Mouse (Mus musculus) naive thymus-derived CD4-positive, alpha-beta T cell, adult 2 months (primary cell): ENCODE results near the gene Fmo3.

ENCODE experiments used
- DNase-seq: peaks from one replicate; pipeline ENCODE4 v3.0.0-alpha.2; 2011; ENCODE audit warnings: low read depth

Gene Fmo3

GRCm38 (mm10) chr1:162984428-162984827, at the start of gene Fmo3:
Fmo3 (minus strand) TSS chr1:162984528.
- no peak for DNase-seq

DNA sequence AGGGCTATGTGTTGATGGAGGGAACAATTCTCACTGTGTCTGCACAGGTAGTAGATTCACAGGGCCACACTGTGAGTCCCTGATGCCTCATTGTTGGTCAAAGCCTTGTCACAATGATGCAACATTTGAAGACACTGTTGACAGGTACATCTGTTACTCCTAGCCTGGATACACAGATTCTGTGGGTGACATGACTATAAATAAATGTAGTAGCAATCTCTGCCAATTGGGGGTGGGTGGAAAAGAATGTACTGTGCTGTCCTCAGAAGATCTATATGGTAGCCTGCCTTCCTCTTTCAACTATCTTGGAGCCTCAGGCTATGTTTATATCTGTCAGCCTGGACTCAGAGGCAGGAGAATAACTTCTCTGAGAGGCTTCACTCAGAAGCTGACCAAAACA, 38.7 kb upstream of the Fmo3 start:
- DNase-seq: no peak

DNA sequence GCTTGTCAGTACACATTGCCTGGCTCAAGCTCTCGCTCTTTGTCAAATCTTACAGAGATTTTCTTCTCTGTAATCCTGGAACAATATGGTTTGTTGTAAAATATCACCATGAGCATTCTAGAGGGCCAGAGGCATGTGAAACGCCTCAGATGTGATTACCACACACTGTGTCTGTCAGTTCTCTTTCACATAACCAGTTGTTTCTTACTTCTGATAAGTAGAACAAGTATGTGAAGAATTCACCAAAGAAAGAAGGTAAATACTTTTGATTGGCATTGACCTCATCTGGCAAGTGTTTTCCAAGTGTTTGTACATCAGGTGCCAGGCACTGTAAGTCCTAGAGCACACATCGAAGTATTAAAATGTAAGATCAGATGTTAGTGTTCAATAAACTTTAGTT, 24.9 kb upstream of the Fmo3 start:
- no peak for DNase-seq

DNA sequence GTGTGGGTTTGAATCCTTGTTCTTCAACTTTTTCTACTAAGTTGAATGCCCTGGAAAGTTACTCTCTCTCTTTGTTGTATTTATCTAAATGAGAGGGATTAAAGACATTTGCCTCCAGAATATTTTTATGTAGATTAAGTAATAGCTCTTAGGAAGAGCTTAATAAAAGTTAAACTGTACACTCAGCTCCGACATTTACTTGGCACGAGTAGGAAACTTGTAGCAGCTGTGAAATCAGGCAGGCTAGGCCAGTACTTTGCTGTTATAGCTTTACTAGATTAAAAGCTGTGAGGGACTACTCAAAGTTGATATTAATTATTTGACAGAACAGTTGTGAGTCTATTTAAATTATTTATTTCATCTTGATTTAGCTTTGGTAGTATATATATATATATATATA, 19.2 kb upstream of the Fmo3 start:
- no peak for DNase-seq

DNA sequence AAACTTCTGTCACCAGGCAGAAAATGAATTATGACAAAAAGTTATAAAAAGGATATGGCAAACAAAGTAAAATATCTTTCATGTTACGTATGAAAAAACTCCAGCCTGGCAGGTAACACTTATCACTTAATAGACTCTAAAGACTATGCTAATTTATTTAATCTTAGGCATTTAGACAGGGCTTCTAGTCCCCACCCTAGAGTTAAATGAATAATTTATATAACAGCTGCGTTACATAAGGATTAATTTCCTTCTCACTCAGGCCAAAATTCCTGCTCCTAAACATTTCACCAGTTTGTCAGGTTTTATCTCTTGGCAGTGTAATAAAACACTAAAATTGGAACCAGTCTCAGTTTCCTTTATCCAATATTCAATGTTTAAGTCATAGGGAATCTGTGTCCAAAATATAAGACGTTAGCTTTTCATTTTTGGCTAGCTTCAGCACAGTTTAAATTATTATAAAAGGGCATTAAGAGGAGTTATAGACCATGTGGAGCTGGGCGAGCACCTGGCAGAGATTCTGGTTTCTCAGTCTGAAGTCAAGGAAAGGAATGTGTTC, 17.0 kb upstream of the Fmo3 start:
- DNase-seq: no peak

DNA sequence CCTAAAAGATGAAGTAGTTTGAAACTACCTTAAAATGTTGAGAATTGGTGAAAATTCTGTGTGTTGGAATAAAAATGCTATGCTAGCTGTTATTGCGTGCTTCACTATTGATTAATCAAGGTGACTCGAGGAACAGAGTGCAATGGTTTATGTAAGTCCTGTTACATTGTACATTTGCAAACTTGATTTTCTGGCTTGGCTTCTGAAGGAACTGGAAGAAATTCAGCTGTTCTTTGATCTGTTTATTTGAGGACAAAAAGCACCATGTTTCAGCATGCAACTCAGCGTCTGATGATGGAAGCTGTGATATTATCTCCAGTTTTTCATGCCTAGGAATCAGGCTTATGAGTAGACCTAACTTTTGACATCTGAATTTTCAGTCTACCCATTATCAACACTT, 3.2 kb upstream of the Fmo3 start:
- DNase-seq: no peak

DNA sequence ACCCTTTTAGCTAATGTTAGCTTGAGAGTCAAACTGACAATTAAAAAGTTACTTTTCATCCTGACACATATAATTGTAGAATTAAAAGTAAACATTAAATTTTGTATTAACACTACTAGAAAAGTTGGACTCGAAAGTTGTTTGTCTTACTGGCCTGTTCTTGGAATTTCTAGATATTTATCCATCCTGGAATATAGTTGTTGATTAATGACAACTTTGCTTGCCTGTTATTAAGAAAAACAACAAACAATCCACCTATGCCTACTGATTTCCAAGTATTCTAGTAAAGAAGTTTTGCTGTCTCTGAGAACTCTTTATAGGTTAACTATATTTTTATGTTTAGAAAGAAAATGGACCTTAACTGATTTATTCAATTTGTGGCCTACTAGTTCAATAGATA, 2.4 kb upstream of the Fmo3 start:
- no peak for DNase-seq

- DNase-seq: no peak
These were observed 1.9 kb upstream of the Fmo3 start for GRCm38 (mm10) chr1:162986121-162986748.

DNA sequence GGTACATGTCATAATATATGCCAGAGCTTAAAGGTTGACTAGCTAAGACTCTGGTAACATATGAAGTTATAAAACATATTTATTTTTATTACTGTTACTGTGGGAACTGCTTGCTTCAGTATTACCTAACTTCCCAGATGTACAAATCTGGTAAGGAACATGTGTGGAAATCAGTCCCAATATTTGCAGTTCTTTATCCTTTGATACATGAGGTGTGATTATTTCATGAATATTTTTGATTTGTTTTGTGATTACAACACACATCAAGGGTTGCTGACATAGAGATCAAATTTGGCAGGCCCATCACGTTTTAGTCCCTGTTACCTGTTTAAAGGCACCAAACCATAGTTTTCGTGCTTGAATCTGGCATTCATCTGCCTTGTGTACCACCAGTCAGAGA, 20.8 kb downstream of the Fmo3 start:
- no peak for DNase-seq

- DNase-seq: no peak
These were observed 26.9 kb downstream of the Fmo3 start for GRCm38 (mm10) chr1:162957422-162957821.

- DNase-seq: no peak
These were observed 31.2 kb downstream of the Fmo3 start for GRCm38 (mm10) chr1:162953079-162953478.

DNA sequence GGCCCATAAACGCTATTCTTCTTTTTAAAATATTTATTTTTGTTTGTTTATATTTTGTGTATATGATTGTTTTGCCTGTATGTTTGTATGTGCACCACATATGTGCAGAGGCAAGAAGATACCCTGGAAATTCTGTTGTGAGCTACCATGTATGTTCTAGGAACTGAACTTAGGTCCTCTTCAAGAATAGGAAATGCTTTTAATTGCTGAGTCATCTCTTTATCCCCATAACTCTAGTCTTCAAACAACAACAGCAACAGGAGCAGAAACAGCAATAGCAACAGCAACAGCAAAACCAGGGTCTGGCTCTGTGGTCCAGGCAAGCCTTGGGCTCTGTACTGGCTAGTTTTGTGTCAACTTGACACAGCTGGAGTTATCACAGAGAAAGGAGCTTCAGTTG, 34.6 kb downstream of the Fmo3 start:
- DNase-seq: no peak

DNA sequence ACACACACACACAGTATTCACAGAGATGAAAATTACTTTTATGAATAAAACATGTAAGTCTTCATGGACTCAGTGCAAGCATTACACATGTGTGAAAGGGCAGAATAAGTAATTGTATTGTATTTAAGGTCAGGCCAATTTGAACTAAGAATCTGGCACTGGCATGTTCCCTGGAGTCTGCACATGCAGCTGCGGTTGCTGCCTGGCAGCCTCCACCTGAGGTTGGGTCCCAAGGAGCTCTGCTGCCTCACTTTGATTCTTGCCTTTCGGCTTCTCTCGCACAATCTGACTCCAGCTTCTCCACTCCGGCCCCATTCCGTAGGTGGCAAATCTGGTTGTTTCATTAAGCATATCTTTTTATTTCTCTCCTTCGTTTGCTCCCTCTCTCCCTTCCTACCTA, 36.4 kb downstream of the Fmo3 start:
- no peak for DNase-seq

DNA sequence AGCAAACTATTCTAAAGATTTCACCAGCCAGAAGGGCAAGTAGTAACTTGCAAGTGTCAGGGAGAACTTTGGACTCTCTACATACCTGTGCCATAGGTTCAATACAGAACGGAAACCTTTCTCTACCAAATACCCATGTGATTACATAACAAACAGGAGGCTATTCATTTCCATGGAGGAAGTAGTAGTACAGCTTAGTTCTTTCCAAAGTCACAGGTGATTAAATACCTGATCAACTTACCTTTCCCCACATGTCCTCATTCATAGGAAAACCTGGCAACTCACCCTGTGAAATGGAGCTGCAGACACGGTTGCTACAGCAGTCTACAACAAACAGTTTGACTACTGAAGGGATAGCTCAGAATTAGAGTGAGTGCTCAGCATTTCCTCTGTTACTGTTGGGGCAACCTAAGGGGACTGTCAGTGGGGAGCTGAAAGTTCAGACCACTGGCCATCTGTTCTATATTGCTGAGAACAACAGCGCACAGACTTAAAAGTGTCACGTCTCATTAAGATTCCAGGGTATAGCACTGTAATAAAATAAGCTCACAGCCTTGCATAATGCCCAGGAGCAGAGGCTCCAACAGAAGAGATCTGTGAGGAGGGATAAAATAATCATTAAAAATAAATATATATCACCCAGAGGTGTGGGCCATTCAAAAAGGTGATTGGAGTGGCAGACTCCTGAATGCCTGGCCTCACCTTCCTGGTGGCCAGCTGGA, 37.3 kb downstream of the Fmo3 start:
- no peak for DNase-seq

GRCm38 (mm10) chr1:162943700-162944099, 40.6 kb downstream of the Fmo3 start:
- no peak for DNase-seq

- DNase-seq: no peak
These were observed 45.5 kb downstream of the Fmo3 start for GRCm38 (mm10) chr1:162938696-162939351.

DNA sequence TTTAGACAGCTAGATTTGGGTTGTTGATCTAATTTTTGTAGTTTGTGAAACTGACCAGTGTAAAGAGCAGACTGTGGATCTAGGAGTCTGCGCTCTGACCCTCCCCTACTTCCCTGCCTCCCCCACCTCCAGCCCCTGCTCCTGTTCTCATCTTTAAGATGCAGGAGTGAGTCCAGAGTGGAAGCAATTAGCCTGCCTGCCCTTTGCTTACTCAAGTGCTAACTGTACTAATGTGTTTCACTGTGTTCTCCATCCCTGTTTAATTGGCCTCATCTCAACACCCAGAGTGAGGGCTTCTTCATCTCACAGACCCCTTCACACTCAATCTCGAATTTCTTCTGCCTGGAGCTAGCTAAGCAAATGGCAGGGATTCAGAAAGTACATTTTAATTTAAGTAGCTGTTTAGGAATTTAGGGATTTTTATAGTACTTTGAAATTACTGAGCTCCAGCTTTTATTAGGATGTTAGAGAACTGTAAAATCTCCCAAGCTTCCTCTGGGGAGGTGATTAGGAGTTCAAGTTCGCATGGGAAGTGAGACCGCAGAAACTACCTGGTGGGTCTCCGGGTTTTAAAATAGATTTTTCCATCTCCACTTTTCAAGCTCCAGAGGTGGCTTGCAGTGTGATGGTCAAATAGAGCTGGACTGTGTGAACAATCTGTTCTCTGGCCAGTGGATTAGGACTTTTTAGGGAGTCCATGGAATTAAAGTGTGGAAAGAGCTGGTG, 46.2 kb downstream of the Fmo3 start:
- DNase-seq: no peak

DNA sequence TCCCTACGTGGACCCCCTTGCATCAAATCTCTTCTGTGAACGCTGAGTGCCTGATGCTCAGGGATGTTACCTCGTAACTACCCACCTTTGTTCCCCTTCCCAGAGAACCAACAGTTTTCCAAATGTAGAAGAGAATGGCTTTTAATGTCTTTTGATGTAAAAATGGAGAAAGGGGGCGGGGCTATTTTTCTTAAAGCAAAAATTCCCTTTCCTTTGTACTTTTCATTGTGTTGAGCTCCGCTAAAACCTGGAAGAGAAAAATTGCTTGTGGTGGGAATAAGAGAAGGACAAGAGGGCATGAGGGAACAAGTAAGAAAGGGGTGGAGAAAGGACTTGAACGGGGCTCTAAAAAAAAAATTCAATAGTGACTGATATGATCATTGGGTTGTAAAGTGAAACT, 46.9 kb downstream of the Fmo3 start, which contains the start of gene Fmo6:
Fmo6 (minus strand) TSS at position 101 of the 400 bp plus-strand sequence.
- no peak for DNase-seq

GRCm38 (mm10) chr1:162934374-162935012, 49.8 kb downstream of the Fmo3 start:
- DNase-seq: no peak

- no peak for DNase-seq
These were observed 51.9 kb downstream of the Fmo3 start for GRCm38 (mm10) chr1:162932386-162932785.

DNA sequence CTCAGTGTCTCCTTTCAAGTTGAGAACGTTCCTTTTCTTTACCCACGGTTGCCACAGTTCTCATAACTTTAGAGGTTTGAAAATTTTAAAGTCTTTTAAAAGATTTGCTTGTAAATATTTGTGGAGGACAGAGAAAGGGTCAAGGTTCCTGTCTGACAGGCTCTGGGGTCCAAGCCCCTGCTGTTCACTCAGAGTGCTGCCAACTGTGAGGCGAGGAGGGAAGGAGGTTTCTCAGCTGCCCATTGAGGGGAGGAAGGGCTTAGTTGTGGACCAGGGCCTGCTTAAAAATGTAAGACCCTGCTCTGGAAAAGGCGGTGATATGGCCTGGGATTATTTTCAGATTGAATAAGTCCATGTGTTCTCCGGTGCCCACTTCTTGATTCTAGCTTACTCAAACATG, 52.4 kb downstream of the Fmo3 start:
- no peak for DNase-seq

GRCm38 (mm10) chr1:162931310-162931875, 52.9 kb downstream of the Fmo3 start:
- no peak for DNase-seq
